Mouse (Mus musculus): ENCODE results near the gene Nsmce4a. TPM values are rescaled to one million over a fixed set of nuclear protein-coding genes. Genes with fewer than 3 reads are reported as not detected.

Gene Nsmce4a
- polyA plus RNA-seq, 1 experiment from 2014 or later: 89.6 TPM

- H3K9me3 ChIP-seq (ENCODE audit: control insufficient read depth, low read length): no peaks in the 10 kb centered on the region
- no peak overlapping the region for H3K4me3 ChIP-seq (ENCODE audit: low read depth, low read length)
- H3K36me3 ChIP-seq (ENCODE audit: control insufficient read depth, insufficient read depth, low read length): no peaks in the 10 kb centered on the region
- no peaks in the 10 kb centered on the region for H3K4me1 ChIP-seq (ENCODE audit: control insufficient read depth, insufficient read depth, low read length)
- H3K4me2 ChIP-seq (ENCODE audit: low read depth, low read length): no peak overlapping the region
- H3K27ac ChIP-seq (ENCODE audit: low read depth, low read length): no peak overlapping the region
- WGBS: 30% methylated on average over 7 of the region's 7 CpGs
- H3K27me3 ChIP-seq (ENCODE audit: control insufficient read depth, insufficient read depth, low read length): no peaks in the 10 kb centered on the region
- ATAC-seq (ENCODE audit: low read depth): no peak
- no peak overlapping the region for H3K9ac ChIP-seq (replicated peaks; ENCODE audit: low read depth, low read length)
These were observed 2.4 kb downstream of the Nsmce4a start for GRCm38 (mm10) chr7:130570472-130570871.

GRCm38 (mm10) chr7:130568783-130569436 is 4.0 kb downstream of the Nsmce4a start:
- H3K4me2 ChIP-seq (ENCODE audit: low read depth, low read length): no peak overlapping the region
- no peak for ATAC-seq (ENCODE audit: low read depth)
- H3K4me1 ChIP-seq (ENCODE audit: control insufficient read depth, insufficient read depth, low read length): no peaks in the 10 kb centered on the region
- H3K9ac ChIP-seq (replicated peaks; ENCODE audit: low read depth, low read length): no peak overlapping the region
- H3K27me3 ChIP-seq (ENCODE audit: control insufficient read depth, insufficient read depth, low read length): no peaks in the 10 kb centered on the region
- WGBS: 76% methylated on average over 9 of the region's 9 CpGs
- no peaks in the 10 kb centered on the region for H3K9me3 ChIP-seq (ENCODE audit: control insufficient read depth, low read length)
- no peak overlapping the region for H3K27ac ChIP-seq (ENCODE audit: low read depth, low read length)
- no peaks in the 10 kb centered on the region for H3K36me3 ChIP-seq (ENCODE audit: control insufficient read depth, insufficient read depth, low read length)
- H3K4me3 ChIP-seq (ENCODE audit: low read depth, low read length): no peak overlapping the region

GRCm38 (mm10) chr7:130564596-130564995 is 8.3 kb downstream of the Nsmce4a start:
- H3K4me1 ChIP-seq (ENCODE audit: control insufficient read depth, insufficient read depth, low read length): no peaks in the 10 kb centered on the region
- H3K27ac ChIP-seq (ENCODE audit: low read depth, low read length): no peak overlapping the region
- no peak overlapping the region for H3K4me3 ChIP-seq (ENCODE audit: low read depth, low read length)
- H3K4me2 ChIP-seq (ENCODE audit: low read depth, low read length): no peak overlapping the region
- H3K9ac ChIP-seq (replicated peaks; ENCODE audit: low read depth, low read length): no peak overlapping the region
- H3K9me3 ChIP-seq (ENCODE audit: control insufficient read depth, low read length): no peaks in the 10 kb centered on the region
- no peaks in the 10 kb centered on the region for H3K27me3 ChIP-seq (ENCODE audit: control insufficient read depth, insufficient read depth, low read length)
- 78% methylated on average over 3 of the region's 3 CpGs for WGBS
- H3K36me3 ChIP-seq (ENCODE audit: control insufficient read depth, insufficient read depth, low read length): no peaks in the 10 kb centered on the region
- no peak for ATAC-seq (ENCODE audit: low read depth)

- H3K36me3 ChIP-seq (ENCODE audit: control insufficient read depth, insufficient read depth, low read length): no peaks in the 10 kb centered on the region
- no peak overlapping the region for H3K27ac ChIP-seq (ENCODE audit: low read depth, low read length)
- ATAC-seq (ENCODE audit: low read depth): no peak
- H3K4me2 ChIP-seq (ENCODE audit: low read depth, low read length): no peak overlapping the region
- no peaks in the 10 kb centered on the region for H3K27me3 ChIP-seq (ENCODE audit: control insufficient read depth, insufficient read depth, low read length)
- no peak overlapping the region for H3K9ac ChIP-seq (replicated peaks; ENCODE audit: low read depth, low read length)
- 71% methylated on average over 4 of the region's 4 CpGs for WGBS
- no peak overlapping the region for H3K4me3 ChIP-seq (ENCODE audit: low read depth, low read length)
- no peaks in the 10 kb centered on the region for H3K9me3 ChIP-seq (ENCODE audit: control insufficient read depth, low read length)
- H3K4me1 ChIP-seq (ENCODE audit: control insufficient read depth, insufficient read depth, low read length): no peaks in the 10 kb centered on the region
These were observed 9.0 kb downstream of the Nsmce4a start for GRCm38 (mm10) chr7:130563880-130564279.

GRCm38 (mm10) chr7:130563276-130563675 is 9.6 kb downstream of the Nsmce4a start:
- Histone ChIP-seq H3K4me1 (ENCODE audit: control insufficient read depth, insufficient read depth, low read length) (no peaks in the 10 kb centered on the region), H3K9ac (replicated peaks; ENCODE audit: low read depth, low read length) (no peak overlapping the region), H3K4me2 (ENCODE audit: low read depth, low read length) (no peak overlapping the region), H3K36me3 (ENCODE audit: control insufficient read depth, insufficient read depth, low read length) (no peaks in the 10 kb centered on the region), H3K9me3 (ENCODE audit: control insufficient read depth, low read length) (no peaks in the 10 kb centered on the region), H3K27ac (ENCODE audit: low read depth, low read length) (no peak overlapping the region), H3K27me3 (ENCODE audit: control insufficient read depth, insufficient read depth, low read length) (no peaks in the 10 kb centered on the region), H3K4me3 (ENCODE audit: low read depth, low read length) (no peak overlapping the region)
- no peak for ATAC-seq (ENCODE audit: low read depth)
- 96% methylated on average over 4 of the region's 4 CpGs for WGBS

- Histone ChIP-seq H3K36me3 (ENCODE audit: control insufficient read depth, insufficient read depth, low read length) (no peaks in the 10 kb centered on the region), H3K27ac (ENCODE audit: low read depth, low read length) (no peak overlapping the region), H3K4me2 (ENCODE audit: low read depth, low read length) (no peak overlapping the region), H3K27me3 (ENCODE audit: control insufficient read depth, insufficient read depth, low read length) (no peaks in the 10 kb centered on the region), H3K9ac (replicated peaks; ENCODE audit: low read depth, low read length) (no peak overlapping the region), H3K4me3 (ENCODE audit: low read depth, low read length) (no peak overlapping the region), H3K9me3 (ENCODE audit: control insufficient read depth, low read length) (no peaks in the 10 kb centered on the region), H3K4me1 (ENCODE audit: control insufficient read depth, insufficient read depth, low read length) (no peaks in the 10 kb centered on the region)
- 94% methylated on average over 1 of the region's 1 CpGs for WGBS
- no peak for ATAC-seq (ENCODE audit: low read depth)
These were observed 12.0 kb downstream of the Nsmce4a start for GRCm38 (mm10) chr7:130560933-130561332.

- no peak for ATAC-seq (ENCODE audit: low read depth)
- Histone ChIP-seq H3K4me1 (ENCODE audit: control insufficient read depth, insufficient read depth, low read length) (no peaks in the 10 kb centered on the region), H3K9me3 (ENCODE audit: control insufficient read depth, low read length) (no peaks in the 10 kb centered on the region), H3K4me2 (ENCODE audit: low read depth, low read length) (no peak overlapping the region), H3K4me3 (ENCODE audit: low read depth, low read length) (no peak overlapping the region), H3K27me3 (ENCODE audit: control insufficient read depth, insufficient read depth, low read length) (no peaks in the 10 kb centered on the region), H3K36me3 (ENCODE audit: control insufficient read depth, insufficient read depth, low read length) (no peaks in the 10 kb centered on the region), H3K27ac (ENCODE audit: low read depth, low read length) (no peak overlapping the region), H3K9ac (replicated peaks; ENCODE audit: low read depth, low read length) (no peak overlapping the region)
- WGBS: 81% methylated on average over 4 of the region's 4 CpGs
These were observed 14.3 kb downstream of the Nsmce4a start for GRCm38 (mm10) chr7:130558592-130558991.

GRCm38 (mm10) chr7:130555597-130555996 is 17.3 kb downstream of the Nsmce4a start:
- ATAC-seq (ENCODE audit: low read depth): no peak
- Histone ChIP-seq H3K4me3 (ENCODE audit: low read depth, low read length) (no peak overlapping the region), H3K4me2 (ENCODE audit: low read depth, low read length) (no peak overlapping the region), H3K27ac (ENCODE audit: low read depth, low read length) (no peak overlapping the region), H3K4me1 (ENCODE audit: control insufficient read depth, insufficient read depth, low read length) (no peaks in the 10 kb centered on the region), H3K9me3 (ENCODE audit: control insufficient read depth, low read length) (no peaks in the 10 kb centered on the region), H3K36me3 (ENCODE audit: control insufficient read depth, insufficient read depth, low read length) (no peaks in the 10 kb centered on the region), H3K27me3 (ENCODE audit: control insufficient read depth, insufficient read depth, low read length) (no peaks in the 10 kb centered on the region), H3K9ac (replicated peaks; ENCODE audit: low read depth, low read length) (no peak overlapping the region)
- 61% methylated on average over 5 of the region's 5 CpGs for WGBS

GRCm38 (mm10) chr7:130553321-130553720 is 19.6 kb downstream of the Nsmce4a start:
- no peaks in the 10 kb centered on the region for H3K4me1 ChIP-seq (ENCODE audit: control insufficient read depth, insufficient read depth, low read length)
- no peaks in the 10 kb centered on the region for H3K9me3 ChIP-seq (ENCODE audit: control insufficient read depth, low read length)
- ATAC-seq (ENCODE audit: low read depth): no peak
- 62% methylated on average over 4 of the region's 4 CpGs for whole genome bisulfite sequencing
- no peaks in the 10 kb centered on the region for H3K36me3 ChIP-seq (ENCODE audit: control insufficient read depth, insufficient read depth, low read length)
- H3K4me3 ChIP-seq (ENCODE audit: low read depth, low read length): no peak overlapping the region
- no peaks in the 10 kb centered on the region for H3K27me3 ChIP-seq (ENCODE audit: control insufficient read depth, insufficient read depth, low read length)
- H3K27ac ChIP-seq (ENCODE audit: low read depth, low read length): no peak overlapping the region
- no peak overlapping the region for H3K4me2 ChIP-seq (ENCODE audit: low read depth, low read length)
- no peak overlapping the region for H3K9ac ChIP-seq (replicated peaks; ENCODE audit: low read depth, low read length)
